Mouse (Mus musculus) liver, embryonic 14.5 days (tissue): Measurements from ENCODE around the gene Zfp583.

ENCODE experiments used
- CTCF ChIP-seq: IDR thresholded peaks from 2 replicates; pipeline ENCODE4 v1.5.1; 2016; ENCODE audit warnings: antibody characterized with exemption, low read depth, control low read depth
- EP300 ChIP-seq: IDR thresholded peaks from 2 replicates; pipeline ENCODE4 v1.6.1; 2016; ENCODE audit warnings: antibody characterized with exemption, low read depth

DNA sequence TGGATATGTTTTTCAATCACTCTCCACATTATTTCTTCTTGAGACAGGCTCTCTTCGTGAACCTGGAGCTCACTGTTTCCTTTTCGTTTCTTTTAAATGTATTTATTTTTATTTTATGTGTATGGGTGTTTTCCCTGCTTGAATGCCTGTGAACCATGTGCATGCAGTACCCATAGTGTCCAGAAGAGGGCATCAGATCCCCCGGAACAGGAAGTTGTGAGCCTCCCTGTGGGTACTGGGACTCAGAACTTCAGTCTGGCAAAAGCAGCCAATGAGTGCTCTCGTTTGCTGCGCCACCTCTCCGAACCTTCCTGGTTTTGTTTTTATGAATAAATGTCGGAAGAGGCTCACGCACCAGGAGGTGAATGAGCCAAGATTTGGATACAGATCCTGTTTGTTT is 65.4 kb downstream of the Zfp583 start:
- TF ChIP-seq EP300 (no peak), CTCF (peak; percentile 90)
